Mouse (Mus musculus): ENCODE results near the gene Gpr25. TPM values are rescaled to one million over a fixed set of nuclear protein-coding genes. Genes with fewer than 3 reads are reported as not detected.

The Gpr25 gene
- polyA plus RNA-seq, 1 experiment: not detected

GRCm38 (mm10) chr1:136226626-136227025, 34.0 kb downstream of the Gpr25 start:
- no peak overlapping the region for H3K4me3 ChIP-seq (ENCODE audit: insufficient read depth, low read length)
- no peak for TF ChIP-seq POLR2A (IDR thresholded peaks at IDR 0.05; ENCODE audit: borderline replicate concordance, low read depth, low read length)
- no peak for TF ChIP-seq CTCF (IDR thresholded peaks at IDR 0.05; ENCODE audit: low read depth, low read length)
- H3K27ac ChIP-seq (ENCODE audit: insufficient read depth, low read depth, low read length): no peak overlapping the region
- no peaks in the 10 kb centered on the region for H3K4me1 ChIP-seq (ENCODE audit: control insufficient read depth, insufficient read depth, low read length)

DNA sequence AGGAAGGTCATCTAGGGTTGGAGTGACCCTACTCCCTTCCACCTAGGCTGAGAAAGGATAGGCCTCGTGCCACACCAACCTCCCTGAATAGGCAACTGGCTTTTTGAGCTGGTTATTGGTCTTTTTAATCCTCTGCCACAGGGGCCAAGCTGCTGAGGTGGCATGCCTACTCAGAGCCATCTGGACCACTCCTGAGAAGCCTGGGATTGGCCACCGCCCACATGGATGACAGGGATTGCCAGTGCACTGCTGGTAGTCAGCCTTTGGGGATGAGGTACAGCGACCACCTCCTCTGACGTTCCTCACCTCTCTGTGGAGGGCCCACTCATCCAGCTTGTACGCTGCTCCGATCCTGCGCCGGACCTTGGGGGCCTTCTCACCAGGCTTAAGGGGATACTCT, 34.8 kb downstream of the Gpr25 start:
- Histone ChIP-seq H3K27ac (ENCODE audit: insufficient read depth, low read depth, low read length) (no peak overlapping the region), H3K4me1 (ENCODE audit: control insufficient read depth, insufficient read depth, low read length) (no peaks in the 10 kb centered on the region), H3K4me3 (ENCODE audit: insufficient read depth, low read length) (no peak overlapping the region)
- TF ChIP-seq CTCF (IDR thresholded peaks at IDR 0.05; ENCODE audit: low read depth, low read length) (no peak), POLR2A (IDR thresholded peaks at IDR 0.05; ENCODE audit: borderline replicate concordance, low read depth, low read length) (no peak)

DNA sequence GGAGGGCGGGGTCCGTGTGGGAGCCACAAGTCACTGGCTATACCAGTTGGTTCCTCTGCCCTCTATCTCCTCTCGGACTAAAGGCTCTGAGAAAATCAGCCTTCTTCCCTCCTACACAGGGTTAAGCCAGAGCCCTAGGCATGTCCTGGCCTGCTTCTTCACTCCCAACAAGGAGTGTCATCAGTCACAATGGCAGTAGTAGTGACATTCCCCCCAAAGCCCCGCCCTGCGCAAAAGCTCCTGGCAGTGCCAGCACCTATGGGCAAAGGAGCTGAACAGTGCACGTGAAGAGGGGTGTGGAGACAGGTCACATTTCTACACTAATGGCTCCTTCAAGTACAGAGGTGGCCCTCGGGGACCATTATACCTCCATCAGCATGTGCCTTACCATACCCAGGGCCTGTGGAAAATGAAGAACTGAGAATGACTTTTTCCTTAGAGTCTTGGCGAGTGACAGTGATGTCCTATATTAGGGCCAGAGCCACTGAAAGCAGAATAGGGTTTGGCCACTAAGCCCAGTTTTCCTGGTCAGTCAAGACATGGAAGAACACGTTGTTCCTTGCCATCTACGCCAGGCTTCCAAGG, 36.8 kb downstream of the Gpr25 start:
- no peak for TF ChIP-seq CTCF (IDR thresholded peaks at IDR 0.05; ENCODE audit: low read depth, low read length)
- no peak for TF ChIP-seq POLR2A (IDR thresholded peaks at IDR 0.05; ENCODE audit: borderline replicate concordance, low read depth, low read length)
- H3K4me1 ChIP-seq (ENCODE audit: control insufficient read depth, insufficient read depth, low read length): no peaks in the 10 kb centered on the region
- no peak overlapping the region for H3K27ac ChIP-seq (ENCODE audit: insufficient read depth, low read depth, low read length)

DNA sequence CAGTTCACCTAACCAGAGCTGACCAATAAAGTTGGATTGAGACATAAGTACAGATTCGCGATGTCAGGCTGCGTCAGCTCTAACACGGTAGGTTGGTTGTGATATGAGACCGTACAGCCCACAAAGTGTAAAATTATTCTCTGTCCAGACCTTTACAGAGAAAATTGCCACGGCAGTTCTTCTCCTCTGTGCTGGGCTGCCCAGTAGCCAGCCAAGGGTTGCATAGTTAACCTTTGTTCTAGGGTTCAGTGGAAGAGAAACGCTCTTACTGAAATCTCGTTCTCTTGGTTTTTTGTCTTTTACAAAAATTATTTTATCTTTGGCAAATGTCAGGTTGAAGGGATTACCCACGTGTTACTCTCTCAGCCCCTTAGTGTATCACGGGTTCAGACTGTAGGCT, 38.3 kb downstream of the Gpr25 start:
- H3K4me3 ChIP-seq (ENCODE audit: insufficient read depth, low read length): no peak overlapping the region
- TF ChIP-seq CTCF (IDR thresholded peaks at IDR 0.05; ENCODE audit: low read depth, low read length) (no peak), POLR2A (IDR thresholded peaks at IDR 0.05; ENCODE audit: borderline replicate concordance, low read depth, low read length) (no peak)
- H3K27ac ChIP-seq (ENCODE audit: insufficient read depth, low read depth, low read length): no peak overlapping the region
- no peaks in the 10 kb centered on the region for H3K4me1 ChIP-seq (ENCODE audit: control insufficient read depth, insufficient read depth, low read length)

More for the DNA sequence above, 36.8 kb downstream of the Gpr25 start:
- no peak overlapping the region for H3K4me3 ChIP-seq (ENCODE audit: insufficient read depth, low read length)

DNA sequence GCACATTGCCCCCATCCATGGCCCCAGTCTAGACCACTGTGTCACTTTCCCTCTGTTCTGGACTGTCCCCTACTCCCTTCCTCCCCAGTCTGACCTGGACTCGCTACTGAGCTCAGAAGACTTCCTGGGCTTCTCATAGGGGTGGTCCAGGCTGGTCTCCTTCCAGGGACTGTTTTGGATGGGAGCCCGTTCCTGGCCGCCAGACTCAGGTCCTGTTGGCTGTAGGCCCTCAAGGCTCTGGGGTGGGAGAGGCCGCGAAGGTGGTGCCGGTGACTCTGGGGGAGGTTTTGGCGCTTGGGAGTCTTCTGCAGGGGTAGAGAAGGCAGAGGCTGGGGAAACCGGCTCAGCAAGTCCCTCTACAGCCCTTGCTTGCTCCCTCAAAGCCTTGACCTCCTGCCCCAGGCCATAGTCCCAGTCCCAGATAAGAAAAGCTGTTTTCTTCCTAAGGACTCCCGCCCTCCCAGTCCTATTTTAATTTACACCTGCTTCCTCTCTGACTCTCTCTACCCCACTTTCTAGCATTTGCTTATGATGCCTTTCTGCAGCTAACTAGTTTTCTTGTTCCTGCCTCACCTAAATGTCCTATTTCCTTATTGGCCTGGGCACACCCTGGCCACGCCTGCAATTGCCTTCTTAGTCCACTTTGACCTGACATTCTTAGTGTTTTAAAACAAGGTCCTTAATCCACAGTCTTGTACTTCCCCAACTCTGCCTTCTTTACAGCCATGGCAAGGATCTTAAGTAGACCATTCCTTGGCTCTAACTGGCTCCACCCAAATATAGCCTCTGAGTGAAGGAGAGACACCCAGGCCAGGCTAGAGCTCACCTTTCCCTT, 40.4 kb downstream of the Gpr25 start:
- Histone ChIP-seq H3K4me1 (ENCODE audit: control insufficient read depth, insufficient read depth, low read length) (no peaks in the 10 kb centered on the region), H3K4me3 (ENCODE audit: insufficient read depth, low read length) (no peak overlapping the region), H3K27ac (ENCODE audit: insufficient read depth, low read depth, low read length) (no peak overlapping the region)
- no peak for TF ChIP-seq CTCF (IDR thresholded peaks at IDR 0.05; ENCODE audit: low read depth, low read length)
- no peak for TF ChIP-seq POLR2A (IDR thresholded peaks at IDR 0.05; ENCODE audit: borderline replicate concordance, low read depth, low read length)

- TF ChIP-seq POLR2A (IDR thresholded peaks at IDR 0.05; ENCODE audit: borderline replicate concordance, low read depth, low read length): no peak
- TF ChIP-seq CTCF (IDR thresholded peaks at IDR 0.05; ENCODE audit: low read depth, low read length): no peak
- Histone ChIP-seq H3K4me1 (ENCODE audit: control insufficient read depth, insufficient read depth, low read length) (no peaks in the 10 kb centered on the region), H3K4me3 (ENCODE audit: insufficient read depth, low read length) (no peak overlapping the region), H3K27ac (ENCODE audit: insufficient read depth, low read depth, low read length) (no peak overlapping the region)
Observed at GRCm38 (mm10) chr1:136214304-136214703, 46.4 kb downstream of the Gpr25 start.

DNA sequence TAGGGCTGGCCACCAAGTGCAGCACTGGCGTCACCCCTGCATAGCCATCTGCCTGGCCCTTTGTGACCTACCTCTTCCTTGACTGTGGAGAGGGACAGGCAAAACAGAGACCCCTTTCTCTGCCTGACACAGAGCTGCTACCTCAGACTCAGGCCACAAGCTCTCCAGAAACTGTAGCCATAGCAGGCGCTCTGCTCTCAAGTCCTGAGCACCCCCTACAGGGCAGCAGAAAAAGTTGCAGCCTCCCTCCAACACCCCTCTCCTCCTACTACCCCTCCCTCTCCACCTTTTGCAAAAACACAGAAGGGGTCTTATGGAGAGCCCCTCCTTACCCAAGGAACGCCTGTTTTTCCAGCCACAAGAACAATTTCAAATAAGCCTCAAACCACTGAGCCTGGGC, 47.9 kb downstream of the Gpr25 start, which contains the start of gene Mroh3:
Mroh3 (minus strand) TSS at position 26 of the 400 bp plus-strand sequence.
- TF ChIP-seq CTCF (IDR thresholded peaks at IDR 0.05; ENCODE audit: low read depth, low read length) (peak; percentile 36; the same call in 1 of the 2 replicates), POLR2A (IDR thresholded peaks at IDR 0.05; ENCODE audit: borderline replicate concordance, low read depth, low read length) (no peak)
- Histone ChIP-seq H3K4me1 (ENCODE audit: control insufficient read depth, insufficient read depth, low read length) (no peaks in the 10 kb centered on the region), H3K27ac (ENCODE audit: insufficient read depth, low read depth, low read length) (no peak within 1 kb of the TSS), H3K4me3 (ENCODE audit: insufficient read depth, low read length) (no peak within 1 kb of the TSS)

Other genes with a start within 250 kb of the Gpr25 start
- gene Ascl5, start 210.1 kb downstream of the Gpr25 start, polyA plus RNA-seq (2012; ENCODE audit: insufficient read depth, insufficient read length, missing spikeins): not detected in 2 replicates
- gene Cacna1s, start 208.1 kb downstream of the Gpr25 start, polyA plus RNA-seq (2012; ENCODE audit: insufficient read depth, insufficient read length, missing spikeins): not detected in 2 replicates
- gene Kif21b, start 129.5 kb downstream of the Gpr25 start, polyA plus RNA-seq (2012; ENCODE audit: insufficient read depth, insufficient read length, missing spikeins): 16.2 and 17.9 TPM in 2 replicates
- gene Mroh3, start 48.0 kb downstream of the Gpr25 start, polyA plus RNA-seq (2012; ENCODE audit: insufficient read depth, insufficient read length, missing spikeins): not detected in 2 replicates
- gene Inava, start 26.6 kb downstream of the Gpr25 start, polyA plus RNA-seq (2012; ENCODE audit: insufficient read depth, insufficient read length, missing spikeins): not detected in 2 replicates
- 18.1 and 21.2 TPM in 2 replicates for gene Camsap2, start 85.2 kb upstream of the Gpr25 start, polyA plus RNA-seq (2012; ENCODE audit: insufficient read depth, insufficient read length, missing spikeins)
- gene Ddx59, start 154.4 kb upstream of the Gpr25 start, polyA plus RNA-seq (2012; ENCODE audit: insufficient read depth, insufficient read length, missing spikeins): 5.5 and 7.1 TPM in 2 replicates
- gene Kif14, start 205.5 kb upstream of the Gpr25 start, polyA plus RNA-seq (2012; ENCODE audit: insufficient read depth, insufficient read length, missing spikeins): 5.3 and 6.8 TPM in 2 replicates